Mouse (Mus musculus) layer of hippocampus, postnatal 25 days (tissue): ENCODE data around the gene Cadps. TPM values are rescaled to one million over a fixed set of nuclear protein-coding genes. Genes with fewer than 3 reads are reported as not detected.

Source experiments
- DNase-seq, 2 experiments: peaks; one replicate each; pipeline ENCODE4 v3.0.0; 2022; ENCODE audit warnings: mixed read lengths in 2 of 2, low spot score in 1 of 2; ENCODE audit errors: extremely low spot score in 1 of 2
- total RNA-seq, 2 experiments: library from RNA; stranded (reverse); gene quantifications; 2 replicates each; pipeline ENCODE4 v1.2.3; 2021

Gene Cadps
- total RNA-seq, 2 experiments from 2014 or later: 212 to 235 TPM

DNA sequence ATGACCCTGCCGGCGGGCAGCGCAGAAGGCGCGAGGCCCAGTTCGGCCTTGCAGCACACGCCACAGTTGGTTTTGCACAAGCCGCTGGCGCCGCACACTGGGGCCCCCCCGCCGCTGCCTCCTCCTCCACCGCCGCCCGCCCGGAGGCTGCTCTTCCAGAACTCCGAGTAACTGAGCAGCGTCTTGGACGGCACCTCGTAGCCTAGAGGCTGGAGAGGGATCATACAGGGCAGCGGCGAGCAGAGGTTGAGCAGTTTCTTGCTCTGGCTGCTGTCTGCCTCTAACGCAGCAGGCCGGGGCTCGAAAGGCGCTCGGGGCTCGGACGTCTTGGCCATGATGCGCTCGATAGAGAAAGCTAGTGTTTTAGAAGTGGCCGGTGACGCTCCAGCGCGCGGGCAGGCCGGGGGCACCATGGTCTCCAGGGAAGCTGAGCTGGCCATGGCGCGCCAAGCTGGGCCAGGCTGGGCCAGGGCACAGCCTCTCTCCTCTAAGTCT is 478.1 kb downstream of the Cadps start:
- DNase-seq: peak; percentile 45 to 51

DNA sequence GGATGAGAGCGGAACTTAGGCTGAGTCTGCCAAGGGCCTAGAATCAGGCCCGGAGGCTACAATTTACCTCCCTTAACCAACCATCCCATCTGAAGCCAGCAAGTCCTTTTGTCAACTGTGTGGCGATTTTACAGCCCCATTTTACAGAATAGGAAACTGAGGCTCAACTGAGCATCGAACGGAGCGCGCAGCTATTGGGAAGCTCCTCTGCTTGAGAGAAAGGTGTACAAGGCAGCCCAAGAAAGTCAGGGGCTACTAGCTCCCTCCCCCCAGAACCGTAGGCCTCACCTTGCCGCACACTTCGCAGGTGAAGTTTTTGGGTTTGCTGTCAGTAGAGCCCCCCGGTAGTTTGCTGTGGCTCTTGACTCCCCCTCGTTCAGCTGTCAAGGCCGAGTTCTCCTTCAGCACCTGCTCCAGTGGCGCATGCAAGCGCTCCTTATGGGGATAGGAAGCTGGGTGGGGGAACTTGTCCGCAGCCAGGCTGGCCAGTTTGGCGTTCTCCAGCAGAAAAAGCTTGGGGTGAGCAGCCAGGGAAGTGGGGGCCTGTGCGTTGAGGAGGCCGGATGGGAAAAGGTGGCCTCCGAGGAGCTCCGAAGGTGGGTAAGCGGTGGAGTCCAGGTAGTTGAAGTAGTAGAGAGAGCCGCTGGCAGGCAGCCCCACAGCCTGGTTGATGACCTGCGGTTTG is 478.7 kb downstream of the Cadps start:
- DNase-seq: peak in 1 of 2 experiments; percentile 48

DNA sequence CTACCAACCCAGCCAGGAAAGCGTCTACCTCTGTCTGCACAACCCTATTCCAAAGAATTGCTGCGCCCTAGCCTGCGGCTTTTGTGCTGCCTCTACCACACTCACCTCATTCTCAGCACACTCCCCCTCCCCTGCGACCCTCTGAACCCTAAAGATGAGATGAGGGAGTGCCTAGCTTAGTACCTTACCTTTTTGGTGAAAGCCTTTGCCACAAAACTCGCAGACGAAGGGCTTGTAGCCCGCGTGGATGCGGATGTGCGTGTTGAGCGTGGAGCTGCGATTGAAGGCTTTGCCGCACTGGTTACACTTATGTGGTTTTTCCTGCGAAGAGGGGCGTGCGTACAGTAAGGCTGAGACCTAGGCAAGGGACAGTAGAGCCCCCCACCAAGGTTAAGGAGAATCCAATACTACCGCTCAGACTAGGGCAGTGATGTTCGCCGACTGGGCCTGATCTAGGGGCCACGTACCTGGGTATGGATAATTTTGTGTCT is 479.4 kb downstream of the Cadps start:
- DNase-seq: peak in 1 of 2 experiments; percentile 46

DNA sequence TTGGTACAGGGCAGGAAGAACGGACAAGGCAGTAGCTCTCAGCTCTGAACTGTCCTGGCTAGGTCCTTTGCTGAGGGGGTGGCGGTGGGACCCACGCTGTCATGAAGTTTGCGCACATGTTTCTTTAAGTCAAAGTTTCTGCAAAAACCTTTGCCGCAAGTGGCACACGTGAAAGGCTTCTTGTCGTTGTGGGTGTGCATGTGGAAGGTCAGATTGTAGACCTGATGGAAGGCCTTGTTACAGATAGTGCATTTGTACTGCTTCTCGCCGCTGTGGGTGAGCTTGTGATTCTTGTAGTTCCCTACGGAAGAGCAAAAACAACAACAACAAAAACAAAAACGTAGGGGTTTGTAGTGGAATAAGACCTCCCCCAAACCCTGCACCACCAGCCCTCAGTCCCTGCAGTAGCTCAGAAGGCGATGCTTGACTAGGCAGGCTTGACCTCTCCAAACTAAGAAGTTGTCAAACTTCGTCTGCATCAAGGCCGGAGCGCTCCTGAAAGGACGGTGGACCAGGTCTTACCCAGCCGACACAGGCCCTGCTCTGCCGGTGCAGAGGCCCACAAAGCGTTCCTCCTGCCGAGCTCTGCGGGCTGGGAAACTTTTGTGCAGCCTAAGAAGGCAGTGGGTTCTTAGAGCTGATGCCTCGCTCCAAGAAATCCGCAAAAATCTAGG is 480.3 kb downstream of the Cadps start:
- peak in 1 of 2 experiments; percentile 40 for DNase-seq

DNA sequence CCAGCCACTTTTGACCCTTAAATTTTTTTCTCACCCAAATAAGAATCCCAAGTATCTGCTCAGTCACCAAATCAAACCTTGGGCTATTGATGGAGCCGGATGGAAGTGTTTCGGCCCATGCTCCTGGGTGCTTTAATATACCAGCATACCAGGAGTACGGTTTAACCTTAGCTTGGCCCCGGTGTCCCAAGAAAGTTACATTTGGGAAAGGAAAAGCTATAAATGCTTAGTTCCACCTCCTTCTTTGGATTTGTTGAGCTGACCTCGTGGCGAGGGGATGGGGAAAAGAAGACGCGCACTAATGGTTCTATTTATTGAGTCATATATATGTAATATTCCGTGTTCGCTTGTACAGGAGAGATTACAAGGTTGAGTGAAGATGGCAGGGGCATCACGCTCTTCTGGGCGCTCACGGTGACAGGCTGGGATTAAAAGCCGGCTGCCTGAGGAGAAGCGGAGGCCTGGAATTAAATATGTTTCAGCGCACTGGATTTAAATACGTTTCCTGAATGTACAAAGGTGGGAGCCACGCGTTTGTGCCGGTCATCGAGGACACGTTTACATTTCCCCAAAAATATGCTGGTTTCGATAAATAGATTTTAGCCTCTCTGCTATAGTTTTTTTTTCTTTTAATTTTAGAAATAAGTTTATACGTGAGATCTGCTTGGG is 481.0 kb downstream of the Cadps start:
- no peak for DNase-seq

DNA sequence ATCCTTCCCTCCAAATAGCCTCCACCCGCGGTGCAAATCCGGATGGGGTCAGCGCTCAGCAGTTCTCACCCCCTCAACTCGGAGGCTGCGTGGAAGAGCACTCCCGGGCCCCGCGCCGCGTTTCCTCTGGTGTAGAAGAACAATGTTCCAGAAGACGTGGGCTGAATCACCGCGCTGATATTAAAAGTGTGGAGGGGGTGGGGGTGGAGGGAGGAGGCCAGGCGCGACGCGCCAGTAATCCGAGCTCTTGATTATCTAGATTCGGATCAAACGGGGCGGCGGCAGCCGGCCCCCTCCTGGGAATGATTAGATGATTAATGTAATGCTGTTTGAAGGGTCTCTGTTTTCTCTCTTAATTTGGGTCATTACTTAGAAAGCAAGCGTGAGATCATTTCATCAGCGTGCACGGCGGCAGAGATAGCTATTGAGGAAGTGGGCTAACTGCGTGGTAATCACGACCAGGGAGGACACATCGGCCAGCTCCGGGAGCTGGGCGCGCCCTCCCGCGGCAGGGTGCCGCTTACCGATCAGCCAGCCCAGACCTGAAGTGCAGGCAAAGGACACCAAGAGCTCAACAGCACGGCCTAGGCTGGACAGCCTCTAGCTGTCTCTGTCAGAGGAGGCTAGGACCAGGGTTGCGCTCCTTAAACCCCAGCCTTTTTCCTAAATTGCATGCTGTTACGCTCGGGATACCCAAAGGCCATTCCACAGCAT is 481.6 kb downstream of the Cadps start:
- DNase-seq: peak; percentile 35 to 47

DNA sequence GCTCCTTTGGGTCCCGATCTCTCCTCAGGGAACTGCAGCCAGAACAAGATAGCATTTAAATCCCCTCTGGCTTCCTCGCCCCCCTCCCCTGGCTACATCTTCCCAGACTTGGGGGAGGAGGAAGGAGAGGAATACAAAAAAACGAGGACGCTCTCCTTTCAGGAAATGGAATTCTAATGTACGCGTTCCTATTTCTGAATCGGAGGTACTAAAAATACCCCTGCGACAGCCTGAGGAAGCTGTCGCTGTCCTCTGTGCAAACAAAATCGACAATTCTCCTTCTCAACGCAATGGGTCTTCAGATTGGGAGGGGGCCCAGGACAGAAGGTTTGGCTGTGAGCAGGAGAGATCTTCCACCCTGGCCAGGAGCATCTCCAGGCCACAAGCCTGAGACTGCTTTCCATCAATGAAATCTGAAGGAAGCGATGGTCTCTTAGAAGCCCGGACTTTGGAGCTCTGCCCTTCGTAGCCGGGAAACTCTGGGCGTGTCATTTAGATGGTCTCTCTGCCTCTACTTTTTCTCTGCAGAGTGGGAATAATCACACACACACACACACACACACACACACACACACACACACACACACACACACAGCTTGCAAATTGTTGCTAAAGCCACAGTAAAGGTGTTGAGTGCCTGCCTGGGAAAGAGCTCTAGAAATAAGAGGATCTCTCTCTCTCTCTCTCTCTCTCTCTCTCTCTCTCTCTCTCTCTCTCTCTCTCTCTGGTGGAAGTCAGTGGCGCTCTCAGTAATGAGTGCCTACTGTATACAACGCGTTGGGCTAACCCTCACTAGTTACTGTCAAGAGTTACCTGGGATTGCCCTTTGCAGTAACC is 482.4 kb downstream of the Cadps start:
- peak in 1 of 2 experiments; percentile 21 for DNase-seq

DNA sequence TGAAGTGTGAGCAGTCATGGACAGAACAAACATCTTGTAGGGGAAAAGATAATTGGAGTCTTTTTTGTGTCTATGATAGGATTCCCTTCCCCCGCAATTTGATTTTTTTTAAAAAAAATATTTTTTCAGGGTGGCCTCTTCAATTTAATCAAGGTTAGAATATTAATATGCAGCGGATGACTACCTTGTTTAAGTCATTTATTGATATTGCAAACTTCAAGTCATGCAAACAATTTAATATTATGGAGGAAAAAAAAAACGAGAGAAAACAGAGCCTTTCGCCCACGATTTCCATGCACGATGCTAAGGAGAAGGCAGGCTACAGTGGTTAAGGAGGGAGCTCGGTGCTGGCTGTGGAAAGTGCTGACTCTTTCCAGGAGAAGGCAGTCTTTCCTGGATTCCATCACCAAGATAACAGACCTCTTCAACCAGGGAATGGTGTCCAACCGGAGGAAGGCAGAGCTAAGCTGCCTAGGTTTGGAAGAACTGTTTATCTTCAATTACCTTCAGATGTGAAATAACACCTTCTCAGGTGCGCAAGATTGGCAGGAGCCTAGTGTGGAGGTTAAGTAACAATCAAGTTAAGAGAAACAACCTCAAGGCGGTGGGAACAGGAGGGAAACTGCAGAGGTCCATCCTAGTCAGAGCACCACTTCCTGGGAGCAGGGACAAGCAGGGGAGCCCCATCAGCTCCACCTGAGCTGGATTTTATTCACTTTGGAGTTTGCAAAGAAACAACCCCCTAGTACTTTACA is 483.9 kb downstream of the Cadps start:
- DNase-seq: no peak

DNA sequence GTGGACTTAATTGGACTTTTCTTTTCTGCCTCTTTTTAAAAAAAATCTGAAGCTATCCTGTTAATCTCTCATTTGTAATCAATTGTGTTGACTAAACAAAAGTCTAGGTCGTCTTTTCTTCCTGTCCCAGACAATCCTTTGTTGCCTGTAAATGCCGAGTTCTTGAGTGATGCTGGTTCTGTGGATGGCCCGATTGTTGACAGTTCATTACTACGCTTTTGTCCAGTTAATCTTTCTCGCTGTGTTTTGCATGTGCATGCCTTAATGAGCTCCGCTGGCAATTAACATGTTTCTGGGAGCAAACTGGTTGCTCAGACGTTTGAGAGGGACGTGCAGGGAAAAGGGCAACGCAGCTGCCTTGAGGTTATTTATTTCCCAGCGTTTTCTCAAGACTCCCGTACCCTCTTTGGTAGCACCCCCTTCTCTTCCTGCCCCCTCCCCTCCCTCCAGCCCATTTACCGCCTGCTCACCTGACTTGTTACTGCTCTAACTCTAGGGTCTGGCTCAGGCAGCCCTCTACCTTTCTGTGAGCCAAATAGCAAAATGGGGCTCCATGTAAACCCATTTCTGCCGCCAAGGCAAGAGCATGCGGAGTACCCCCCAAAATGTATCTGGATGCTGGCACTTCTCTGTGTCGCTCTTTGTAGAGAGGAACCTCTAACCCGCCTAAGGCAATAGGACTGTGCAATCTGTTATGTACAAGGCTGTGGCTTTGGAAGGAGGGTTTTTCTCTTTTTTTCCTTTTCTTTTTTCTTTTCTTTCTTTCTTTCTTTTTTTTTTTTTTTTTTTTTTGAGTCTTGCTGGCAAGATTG is 484.7 kb downstream of the Cadps start:
- DNase-seq: no peak

DNA sequence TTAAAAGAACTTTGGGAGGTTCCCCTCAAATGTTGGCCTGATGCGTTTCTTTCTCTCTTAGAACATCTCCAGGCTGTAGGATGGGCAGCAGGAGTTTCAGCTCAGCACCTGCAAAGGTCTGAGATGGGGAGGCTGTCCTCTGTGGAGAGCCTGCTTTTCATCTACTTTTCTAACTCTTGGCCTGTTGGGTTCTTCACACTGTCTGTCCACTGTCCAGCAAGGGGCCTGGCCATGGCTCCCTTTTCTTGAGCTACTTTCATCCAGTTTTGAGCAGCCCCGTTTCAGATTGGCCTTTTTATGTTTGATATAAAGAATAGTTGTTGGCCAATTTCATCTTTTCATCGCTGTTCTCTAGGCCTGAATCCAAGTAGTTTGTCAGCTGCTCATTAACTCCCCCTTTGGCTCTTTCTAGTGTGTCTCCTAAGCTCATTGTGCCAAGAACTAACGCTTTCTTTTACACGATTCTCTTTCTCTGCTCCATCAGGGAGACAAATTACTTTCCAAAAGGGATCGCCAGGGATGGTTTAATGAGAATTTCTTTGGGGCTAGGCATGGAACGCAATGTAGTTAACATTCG is 485.4 kb downstream of the Cadps start:
- no peak for DNase-seq

DNA sequence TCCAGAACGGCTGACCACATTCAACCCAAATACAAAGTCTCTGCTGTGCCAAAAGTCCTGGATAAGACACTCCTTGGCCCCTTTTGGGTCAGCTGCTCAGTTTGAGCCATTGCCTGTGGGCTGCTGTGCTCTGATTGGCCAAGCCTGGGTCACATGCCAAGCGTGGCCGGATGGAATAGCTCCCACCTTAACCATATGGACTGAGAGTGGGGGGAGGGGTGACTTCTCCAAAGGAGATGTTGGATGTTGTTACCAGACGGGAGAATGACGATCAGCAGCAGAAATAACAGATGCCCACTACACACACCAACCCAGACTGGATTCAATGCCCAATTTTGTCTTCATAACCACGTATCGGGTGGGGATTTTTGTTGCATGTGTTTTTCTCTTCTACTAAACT is 488.0 kb downstream of the Cadps start:
- no peak for DNase-seq

DNA sequence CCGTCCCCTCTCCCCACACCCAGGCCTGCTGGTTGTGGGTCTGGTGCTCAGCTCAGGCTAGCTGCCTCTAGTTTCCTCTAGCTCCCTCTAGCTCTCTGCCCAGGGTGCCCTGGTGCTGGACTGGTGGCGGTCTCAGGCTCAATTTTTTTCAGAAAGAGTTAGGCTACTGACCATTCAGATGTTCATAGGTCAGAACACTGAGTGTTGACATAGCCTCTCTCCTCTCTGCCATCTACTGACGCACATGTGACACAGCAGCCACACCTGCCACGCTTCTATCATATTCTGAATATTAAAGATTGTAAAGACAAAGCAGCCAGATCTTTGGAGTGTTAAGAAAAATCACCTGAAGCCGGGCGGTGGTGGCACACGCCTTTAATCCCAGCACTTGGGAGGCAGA is 489.3 kb downstream of the Cadps start:
- DNase-seq: no peak
